Mouse (Mus musculus): Measurements from ENCODE around the gene Snx3. TPM values are rescaled to one million over a fixed set of nuclear protein-coding genes. Genes with fewer than 3 reads are reported as not detected.

Gene Snx3
- polyA plus RNA-seq, 1 experiment = 174 TPM

DNA sequence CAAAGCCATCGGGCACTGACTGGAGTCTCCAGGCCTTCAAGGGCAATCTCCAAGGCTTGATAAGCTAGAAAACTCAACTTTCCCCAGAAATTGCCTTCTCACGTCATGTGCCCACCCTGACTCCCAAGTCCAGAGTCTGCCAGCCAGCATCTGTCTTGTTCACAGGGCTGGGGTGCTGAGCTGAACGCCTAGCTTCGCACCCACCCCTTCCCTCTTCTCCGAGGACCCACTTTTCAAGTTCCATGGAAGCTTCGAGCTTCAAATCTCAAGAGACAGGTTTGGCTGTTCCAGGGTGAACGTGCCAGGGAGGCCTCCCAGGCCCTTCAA, 79.1 kb downstream of the Snx3 start:
- Histone ChIP-seq H3K27me3 (ENCODE audit: control insufficient read depth, insufficient read depth, insufficient read length) (peaks cover 83% of the 10 kb centered on the region), H3ac (ENCODE audit: control insufficient read depth, insufficient read length, low read depth) (no peak overlapping the region), H3K36me3 (ENCODE audit: control insufficient read depth, insufficient read depth) (no peaks in the 10 kb centered on the region), H3K4me3 (ENCODE audit: insufficient read depth, poor library complexity, severe bottlenecking) (no peak overlapping the region), H3K79me2 (ENCODE audit: control insufficient read depth, insufficient read depth) (no peaks in the 10 kb centered on the region), H3K79me3 (ENCODE audit: low read depth) (no peaks in the 10 kb centered on the region)
- no peak for TF ChIP-seq USF1 (IDR thresholded peaks at IDR 0.05; ENCODE audit: low read depth)
- no peak for TF ChIP-seq MYOG (IDR thresholded peaks at IDR 0.05; ENCODE audit: control insufficient read depth, extremely low read depth, insufficient read length)
- TF ChIP-seq MYOD1 (IDR thresholded peaks at IDR 0.05; ENCODE audit: control insufficient read depth, insufficient read length, low read depth) = no peak
- TF ChIP-seq FOSL1 (IDR thresholded peaks at IDR 0.05; ENCODE audit: insufficient read depth, low read length, poor library complexity, severe bottlenecking) = no peak
- no peak for TF ChIP-seq CEBPB (IDR thresholded peaks at IDR 0.05; ENCODE audit: low read depth)
- no peak for TF ChIP-seq CTCF (IDR thresholded peaks at IDR 0.05; ENCODE audit: control insufficient read depth, insufficient read depth, insufficient read length)
- no peak for TF ChIP-seq MAX (IDR thresholded peaks at IDR 0.05)

DNA sequence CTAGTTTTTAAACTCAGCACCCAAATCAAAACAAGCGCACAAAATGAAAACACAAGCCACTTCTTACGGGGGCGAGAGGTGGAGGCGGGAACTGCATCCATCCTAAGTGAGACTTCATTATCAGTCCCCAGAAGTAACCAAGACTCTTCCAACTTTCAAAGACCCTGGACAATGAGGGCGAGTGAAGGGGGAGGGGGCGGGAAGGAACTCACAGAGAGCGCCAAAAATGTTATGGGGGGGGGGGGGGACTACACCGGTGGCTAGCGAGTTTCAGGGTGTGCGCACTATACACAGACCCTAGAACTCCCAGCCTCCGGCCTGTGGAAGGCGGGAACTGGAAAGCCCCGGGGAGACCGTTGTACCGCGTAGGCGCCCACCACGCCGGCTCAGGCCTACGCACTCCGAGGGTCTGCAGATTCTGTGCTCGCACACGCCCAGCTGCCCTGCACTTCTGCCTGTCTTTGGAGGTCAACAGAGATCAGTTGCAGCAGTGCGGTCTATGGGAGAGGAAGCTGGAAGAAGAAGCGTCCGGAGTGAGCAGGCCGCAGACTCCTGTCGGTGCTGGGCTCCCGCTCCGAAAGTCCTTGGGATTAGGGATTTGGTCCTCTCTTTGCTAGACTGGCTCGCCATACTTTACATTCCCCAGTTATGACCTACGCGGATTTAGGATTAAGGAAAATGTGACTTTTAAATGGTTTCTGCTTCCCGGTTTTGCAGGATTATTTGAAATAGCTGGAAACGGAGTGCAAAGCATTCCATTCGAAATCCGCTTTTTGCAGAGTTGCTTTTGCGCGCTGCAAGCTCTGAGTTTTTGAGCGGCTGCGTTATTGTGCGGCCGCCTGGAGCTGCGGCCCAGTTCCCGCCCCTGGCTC, 80.1 kb downstream of the Snx3 start:
- H3K4me3 ChIP-seq (ENCODE audit: insufficient read depth, poor library complexity, severe bottlenecking) = no peak overlapping the region
- no peaks in the 10 kb centered on the region for H3K36me3 ChIP-seq (ENCODE audit: control insufficient read depth, insufficient read depth)
- H3K79me2 ChIP-seq (ENCODE audit: control insufficient read depth, insufficient read depth) = no peaks in the 10 kb centered on the region
- no peak overlapping the region for H3ac ChIP-seq (ENCODE audit: control insufficient read depth, insufficient read length, low read depth)
- peaks cover 93% of the 10 kb centered on the region for H3K27me3 ChIP-seq (ENCODE audit: control insufficient read depth, insufficient read depth, insufficient read length)
- TF ChIP-seq MAX (IDR thresholded peaks at IDR 0.05) (no peak), MYOD1 (IDR thresholded peaks at IDR 0.05; ENCODE audit: control insufficient read depth, insufficient read length, low read depth) (no peak), MYOG (IDR thresholded peaks at IDR 0.05; ENCODE audit: control insufficient read depth, extremely low read depth, insufficient read length) (no peak), CTCF (IDR thresholded peaks at IDR 0.05; ENCODE audit: control insufficient read depth, insufficient read depth, insufficient read length) (no peak), FOSL1 (IDR thresholded peaks at IDR 0.05; ENCODE audit: insufficient read depth, low read length, poor library complexity, severe bottlenecking) (no peak), CEBPB (IDR thresholded peaks at IDR 0.05; ENCODE audit: low read depth) (no peak), USF1 (IDR thresholded peaks at IDR 0.05; ENCODE audit: low read depth) (no peak)
- no peaks in the 10 kb centered on the region for H3K79me3 ChIP-seq (ENCODE audit: low read depth)

GRCm38 (mm10) chr10:42582566-42583110, 80.8 kb downstream of the Snx3 start:
- TF ChIP-seq USF1 (IDR thresholded peaks at IDR 0.05; ENCODE audit: low read depth) (no peak), CTCF (IDR thresholded peaks at IDR 0.05; ENCODE audit: control insufficient read depth, insufficient read depth, insufficient read length) (no peak), FOSL1 (IDR thresholded peaks at IDR 0.05; ENCODE audit: insufficient read depth, low read length, poor library complexity, severe bottlenecking) (no peak), MYOG (IDR thresholded peaks at IDR 0.05; ENCODE audit: control insufficient read depth, extremely low read depth, insufficient read length) (no peak), MYOD1 (IDR thresholded peaks at IDR 0.05; ENCODE audit: control insufficient read depth, insufficient read length, low read depth) (no peak)
- Histone ChIP-seq H3K79me3 (ENCODE audit: low read depth) (no peaks in the 10 kb centered on the region), H3K36me3 (ENCODE audit: control insufficient read depth, insufficient read depth) (no peaks in the 10 kb centered on the region), H3K79me2 (ENCODE audit: control insufficient read depth, insufficient read depth) (no peaks in the 10 kb centered on the region), H3K27me3 (ENCODE audit: control insufficient read depth, insufficient read depth, insufficient read length) (peaks cover 97% of the 10 kb centered on the region), H3ac (ENCODE audit: control insufficient read depth, insufficient read length, low read depth) (no peak overlapping the region), H3K4me3 (ENCODE audit: insufficient read depth, poor library complexity, severe bottlenecking) (no peak overlapping the region)

GRCm38 (mm10) chr10:42583157-42583872, 81.5 kb downstream of the Snx3 start, which contains the start of the genes Nr2e1 and Ostm1:
Gene Nr2e1 (minus strand): TSS chr10:42583632.
Gene Ostm1 (plus strand): TSS chr10:42583822.
- no peaks in the 10 kb centered on the region for H3K79me3 ChIP-seq (ENCODE audit: low read depth)
- peaks cover 97% of the 10 kb centered on the region for H3K27me3 ChIP-seq (ENCODE audit: control insufficient read depth, insufficient read depth, insufficient read length)
- no peaks in the 10 kb centered on the region for H3K79me2 ChIP-seq (ENCODE audit: control insufficient read depth, insufficient read depth)
- H3K36me3 ChIP-seq (ENCODE audit: control insufficient read depth, insufficient read depth) = no peaks in the 10 kb centered on the region
- TF ChIP-seq USF1 (IDR thresholded peaks at IDR 0.05; ENCODE audit: low read depth) = no peak
- no peak for TF ChIP-seq FOSL1 (IDR thresholded peaks at IDR 0.05; ENCODE audit: insufficient read depth, low read length, poor library complexity, severe bottlenecking)
- TF ChIP-seq MYOD1 (IDR thresholded peaks at IDR 0.05; ENCODE audit: control insufficient read depth, insufficient read length, low read depth) = no peak
- TF ChIP-seq MYOG (IDR thresholded peaks at IDR 0.05; ENCODE audit: control insufficient read depth, extremely low read depth, insufficient read length) = no peak
- TF ChIP-seq CEBPB (IDR thresholded peaks at IDR 0.05; ENCODE audit: low read depth) = no peak
- TF ChIP-seq CTCF (IDR thresholded peaks at IDR 0.05; ENCODE audit: control insufficient read depth, insufficient read depth, insufficient read length) = no peak
- TF ChIP-seq MAX (IDR thresholded peaks at IDR 0.05) = no peak
- no peak within 1 kb of the TSS for H3ac ChIP-seq (ENCODE audit: control insufficient read depth, insufficient read length, low read depth)
- H3K4me3 ChIP-seq (ENCODE audit: insufficient read depth, poor library complexity, severe bottlenecking) = no peak within 1 kb of the TSS

DNA sequence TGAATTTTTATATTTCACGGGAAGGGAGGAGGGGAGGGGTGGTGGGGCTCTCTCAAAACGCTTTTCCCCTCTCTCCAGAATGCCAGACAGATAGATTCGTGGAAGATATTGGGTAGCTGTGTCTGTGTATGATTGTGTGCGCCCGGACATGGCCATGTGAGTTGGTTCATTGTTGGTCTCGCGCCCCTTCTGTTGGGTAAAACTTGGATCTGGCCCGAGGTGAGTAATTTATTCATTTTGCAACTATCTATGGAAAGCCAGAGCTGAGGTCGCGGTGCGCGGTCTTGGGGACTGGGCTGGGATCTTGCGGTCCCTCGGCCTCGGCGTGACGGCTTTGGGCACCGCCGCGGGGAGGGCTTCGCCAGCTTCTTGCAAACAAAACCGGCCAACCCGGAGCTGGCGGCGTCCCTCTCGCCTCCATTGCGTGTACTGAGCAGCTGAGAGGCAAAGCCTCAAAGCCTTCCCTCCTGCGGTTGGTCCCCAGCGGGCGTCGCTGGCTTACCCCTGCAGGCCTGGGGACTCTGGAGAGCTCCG, 82.1 kb downstream of the Snx3 start:
- Histone ChIP-seq H3K79me2 (ENCODE audit: control insufficient read depth, insufficient read depth) (no peaks in the 10 kb centered on the region), H3K4me3 (ENCODE audit: insufficient read depth, poor library complexity, severe bottlenecking) (no peak overlapping the region), H3K36me3 (ENCODE audit: control insufficient read depth, insufficient read depth) (no peaks in the 10 kb centered on the region), H3ac (ENCODE audit: control insufficient read depth, insufficient read length, low read depth) (no peak overlapping the region), H3K79me3 (ENCODE audit: low read depth) (no peaks in the 10 kb centered on the region), H3K27me3 (ENCODE audit: control insufficient read depth, insufficient read depth, insufficient read length) (peaks cover 97% of the 10 kb centered on the region)
- TF ChIP-seq CTCF (IDR thresholded peaks at IDR 0.05; ENCODE audit: control insufficient read depth, insufficient read depth, insufficient read length) (no peak), MYOG (IDR thresholded peaks at IDR 0.05; ENCODE audit: control insufficient read depth, extremely low read depth, insufficient read length) (no peak), FOSL1 (IDR thresholded peaks at IDR 0.05; ENCODE audit: insufficient read depth, low read length, poor library complexity, severe bottlenecking) (no peak), MYOD1 (IDR thresholded peaks at IDR 0.05; ENCODE audit: control insufficient read depth, insufficient read length, low read depth) (no peak), CEBPB (IDR thresholded peaks at IDR 0.05; ENCODE audit: low read depth) (no peak)

Measured in C2C12 (cell line).